Mouse (Mus musculus): ENCODE measurements around the gene Cavin4.

DNA sequence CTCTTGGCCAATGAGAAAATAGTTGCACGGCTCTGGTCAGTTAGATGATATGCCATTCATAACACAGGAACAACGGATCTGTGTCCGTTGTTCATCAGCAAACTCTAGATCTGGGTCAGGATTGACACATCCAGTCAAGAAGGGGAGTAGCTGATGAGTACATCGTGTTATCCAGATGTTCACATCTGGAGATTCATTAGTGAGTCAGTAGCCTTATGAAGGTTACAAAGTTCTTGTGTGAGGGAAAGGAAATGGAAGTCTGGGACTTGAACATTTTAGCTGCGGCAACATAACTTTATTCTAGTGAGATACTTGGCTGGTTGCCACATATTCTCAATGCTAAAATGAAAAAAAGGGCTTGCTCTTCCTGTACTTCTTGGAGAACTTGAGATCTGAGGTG is 9.6 kb downstream of the Cavin4 start:
- TF ChIP-seq CTCF (IDR thresholded peaks at IDR 0.05; ENCODE audit: low read depth): no peak
- no peak for TF ChIP-seq EP300 (IDR thresholded peaks at IDR 0.05; ENCODE audit: low read depth)

All from liver, postnatal 0 days (tissue).